Mouse (Mus musculus): ENCODE results near the gene Shb. TPM values are rescaled to one million over a fixed set of nuclear protein-coding genes. Genes with fewer than 3 reads are reported as not detected.

Gene Shb
- polyA plus RNA-seq, 1 experiment from 2014 or later, result 13.6 TPM

DNA sequence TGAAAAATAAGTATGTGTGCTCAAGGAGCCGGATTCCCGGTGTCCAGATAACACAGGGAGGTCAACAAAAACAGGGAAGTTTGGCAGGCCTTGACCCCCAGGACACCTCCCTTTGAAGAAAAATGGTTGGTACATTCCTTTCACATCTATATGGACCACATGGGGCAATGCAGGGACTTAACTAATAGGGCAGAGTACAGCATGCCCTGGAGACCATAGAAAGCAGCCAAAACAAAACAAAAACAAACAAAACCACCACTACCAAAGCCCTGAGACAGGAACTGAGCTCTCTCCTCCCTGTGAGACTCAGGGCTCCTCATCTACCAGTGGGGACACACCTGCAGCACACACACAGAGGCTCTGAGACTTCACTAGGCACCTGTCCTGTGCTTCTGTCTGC is 18.9 kb downstream of the Shb start:
- Histone ChIP-seq H3K27me3 (peaks cover 3% of the 10 kb centered on the region; the same call in 1 of the 2 replicates), H3K9ac (no peak overlapping the region; the same call in 1 of the 2 replicates), H3K4me3 (replicated peaks) (no peak overlapping the region), H3K9me3 (no peaks in the 10 kb centered on the region), H3K27ac (peak overlapping the region; percentile 53; the same call in 1 of the 2 replicates), H3K36me3 (replicated peaks) (no peaks in the 10 kb centered on the region), H3K4me2 (peak overlapping the region; percentile 40; the same call in 1 of the 2 replicates), H3K4me1 (peaks cover 79% of the 10 kb centered on the region)
- 72% methylated on average over 2 of the region's 2 CpGs for WGBS
- ATAC-seq (ENCODE audit: low FRiP score), result no peak; the same call in 1 of the 2 replicates

DNA sequence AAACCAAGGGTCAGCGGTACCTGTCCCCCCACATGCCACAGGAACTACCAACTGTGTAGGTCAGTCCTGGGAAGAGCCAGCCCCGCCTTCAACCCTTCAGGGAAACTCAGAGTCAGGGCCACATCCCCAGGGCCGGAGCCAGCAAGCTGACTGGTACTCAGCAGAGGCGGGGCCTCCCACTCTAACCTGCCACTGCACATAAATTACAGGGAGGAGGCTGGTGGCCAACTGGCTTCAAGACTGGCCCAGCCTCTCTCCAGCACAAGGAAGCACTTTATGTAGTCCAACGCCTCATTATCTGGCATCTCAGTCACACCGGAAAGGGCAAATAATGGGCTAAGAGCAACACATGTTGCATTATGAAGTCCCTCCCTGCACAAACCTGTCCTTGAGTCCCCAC is 22.1 kb downstream of the Shb start:
- Histone ChIP-seq H3K4me2 (no peak overlapping the region), H3K27me3 (no peaks in the 10 kb centered on the region), H3K36me3 (replicated peaks) (no peaks in the 10 kb centered on the region), H3K9ac (no peak overlapping the region), H3K27ac (no peak overlapping the region), H3K4me1 (peaks cover 80% of the 10 kb centered on the region), H3K9me3 (no peaks in the 10 kb centered on the region), H3K4me3 (replicated peaks) (no peak overlapping the region)
- no peak for ATAC-seq (ENCODE audit: low FRiP score)
- 42% methylated on average over 5 of the region's 6 CpGs for WGBS

DNA sequence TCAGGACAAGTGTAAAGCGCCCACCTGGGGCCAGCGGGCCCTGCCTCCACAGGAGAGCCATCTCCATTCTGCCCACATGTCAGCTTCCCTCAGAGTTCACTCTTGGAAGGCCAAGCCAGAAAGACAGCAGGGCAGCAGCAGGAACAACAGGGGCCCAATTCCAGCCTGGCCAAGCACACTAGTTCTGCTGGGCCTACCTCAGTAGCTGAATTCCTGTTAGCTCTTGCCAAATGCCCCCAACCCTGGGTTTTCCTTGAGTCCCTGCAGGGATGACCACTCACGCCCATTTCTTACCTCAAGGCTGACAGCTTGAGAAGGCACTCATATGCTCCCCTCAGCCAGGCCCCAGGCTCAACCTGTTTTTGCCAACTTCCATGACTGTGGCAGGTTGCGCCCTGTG is 22.9 kb downstream of the Shb start:
- Histone ChIP-seq H3K27me3 (no peaks in the 10 kb centered on the region), H3K4me3 (replicated peaks) (no peak overlapping the region), H3K4me2 (no peak overlapping the region), H3K4me1 (peaks cover 73% of the 10 kb centered on the region), H3K9ac (no peak overlapping the region), H3K9me3 (no peaks in the 10 kb centered on the region), H3K27ac (no peak overlapping the region), H3K36me3 (replicated peaks) (no peaks in the 10 kb centered on the region)
- ATAC-seq (ENCODE audit: low FRiP score), result no peak
- 93% methylated on average over 4 of the region's 4 CpGs for WGBS

DNA sequence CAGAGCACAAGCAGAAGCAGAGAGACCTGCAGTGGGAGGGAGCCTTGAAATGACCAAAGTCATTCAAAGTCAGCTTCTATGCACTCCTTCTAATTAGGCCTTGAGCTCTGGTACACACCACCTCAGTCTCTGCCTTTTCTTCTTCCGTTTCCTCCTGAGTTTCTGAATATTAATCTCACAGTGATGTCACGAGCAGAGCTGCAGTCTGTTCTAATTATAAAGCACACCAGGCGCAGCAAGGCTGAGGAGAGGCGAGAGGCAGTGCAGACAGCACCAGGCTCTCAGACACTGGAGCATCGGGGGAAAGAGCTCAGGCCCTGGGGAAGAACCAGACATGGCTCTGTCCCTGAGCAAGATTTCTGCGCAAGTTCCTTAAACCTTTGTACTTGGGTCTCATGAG is 23.8 kb downstream of the Shb start:
- Histone ChIP-seq H3K4me2 (no peak overlapping the region), H3K9ac (no peak overlapping the region), H3K36me3 (replicated peaks) (no peaks in the 10 kb centered on the region), H3K4me3 (replicated peaks) (no peak overlapping the region), H3K9me3 (no peaks in the 10 kb centered on the region), H3K4me1 (peaks cover 69% of the 10 kb centered on the region), H3K27me3 (no peaks in the 10 kb centered on the region), H3K27ac (peak overlapping the region; percentile 21)
- WGBS, result 35% methylated on average over 6 of the region's 6 CpGs
- ATAC-seq (ENCODE audit: low FRiP score), result no peak

DNA sequence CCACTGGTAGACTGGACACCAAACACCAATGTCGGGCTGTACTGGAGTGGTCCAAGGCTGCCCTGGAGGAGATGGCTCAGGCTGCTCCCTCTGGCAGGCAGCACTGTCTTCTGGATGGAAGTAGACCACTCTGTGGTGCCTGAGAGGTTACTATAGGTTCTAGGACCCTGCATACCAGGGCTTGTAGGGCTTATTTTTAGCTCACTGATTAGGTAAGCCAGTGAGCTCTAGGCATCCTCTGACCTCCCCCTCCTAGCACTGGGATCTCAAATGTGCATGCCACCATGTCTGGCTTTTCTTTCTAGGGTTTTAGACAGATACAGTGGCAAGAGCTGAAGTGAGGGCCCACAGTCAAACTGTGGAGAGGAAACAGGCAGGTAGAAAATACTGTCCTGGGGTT is 24.8 kb downstream of the Shb start:
- no peak overlapping the region for H3K9ac ChIP-seq
- H3K4me1 ChIP-seq, result peaks cover 61% of the 10 kb centered on the region

DNA sequence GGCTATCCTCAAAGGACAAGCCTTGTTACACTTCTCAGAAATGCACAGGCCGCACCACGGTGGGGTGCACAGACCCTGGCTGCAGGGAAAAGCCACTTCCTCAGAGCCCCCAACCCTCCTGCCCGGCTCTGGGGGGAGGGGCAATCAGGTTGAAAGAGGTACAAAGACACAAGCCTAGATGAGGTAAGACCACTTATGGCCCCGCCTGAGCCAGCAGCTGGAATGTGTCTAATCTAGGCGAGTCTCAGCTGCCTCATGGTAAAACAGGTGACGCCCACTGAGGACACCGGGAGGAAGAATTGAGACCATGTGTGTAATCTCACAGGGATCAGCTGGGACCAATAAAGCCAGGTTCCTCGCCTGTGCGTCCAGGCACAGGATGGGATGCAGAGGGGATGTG is 25.2 kb downstream of the Shb start:
- no peak overlapping the region for H3K9ac ChIP-seq
- peaks cover 59% of the 10 kb centered on the region for H3K4me1 ChIP-seq
- no peaks in the 10 kb centered on the region for H3K27me3 ChIP-seq
- WGBS, result 60% methylated on average over 9 of the region's 9 CpGs
- H3K27ac ChIP-seq, result no peak overlapping the region
- no peaks in the 10 kb centered on the region for H3K9me3 ChIP-seq
- ATAC-seq (ENCODE audit: low FRiP score), result no peak
- H3K4me2 ChIP-seq, result no peak overlapping the region
- H3K36me3 ChIP-seq (replicated peaks), result no peaks in the 10 kb centered on the region
- H3K4me3 ChIP-seq (replicated peaks), result no peak overlapping the region

More for the DNA sequence above, 24.8 kb downstream of the Shb start:
- Histone ChIP-seq H3K4me3 (replicated peaks) (no peak overlapping the region), H3K4me2 (no peak overlapping the region), H3K36me3 (replicated peaks) (no peaks in the 10 kb centered on the region), H3K9me3 (no peaks in the 10 kb centered on the region), H3K27me3 (no peaks in the 10 kb centered on the region), H3K27ac (no peak overlapping the region)
- 95% methylated on average over 1 of the region's 1 CpGs for WGBS
- no peak for ATAC-seq (ENCODE audit: low FRiP score)

DNA sequence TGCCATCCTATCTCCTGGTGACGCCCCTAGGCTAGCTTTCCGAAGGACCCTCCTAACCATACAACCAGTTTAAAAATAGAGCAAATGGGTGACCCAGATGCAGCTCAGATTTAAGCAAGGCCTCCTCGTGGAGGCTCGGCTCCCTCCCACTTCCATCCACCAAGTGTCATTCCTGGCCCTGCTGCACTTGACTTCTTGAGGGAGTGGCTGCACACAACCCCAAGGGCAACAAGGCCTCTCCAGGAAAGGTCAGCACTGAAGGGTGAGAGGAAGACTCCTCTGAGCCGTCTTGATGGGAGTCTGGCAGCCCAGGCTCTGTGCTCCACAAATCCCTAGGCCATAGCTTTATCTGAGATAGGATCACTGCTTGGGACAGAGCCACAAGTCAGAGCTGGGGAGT is 25.7 kb downstream of the Shb start:
- Histone ChIP-seq H3K9me3 (no peaks in the 10 kb centered on the region), H3K27ac (no peak overlapping the region), H3K4me1 (peaks cover 59% of the 10 kb centered on the region), H3K9ac (no peak overlapping the region), H3K4me2 (no peak overlapping the region), H3K36me3 (replicated peaks) (no peaks in the 10 kb centered on the region), H3K27me3 (no peaks in the 10 kb centered on the region), H3K4me3 (replicated peaks) (no peak overlapping the region)
- ATAC-seq (ENCODE audit: low FRiP score), result no peak
- 65% methylated on average over 5 of the region's 5 CpGs for WGBS

DNA sequence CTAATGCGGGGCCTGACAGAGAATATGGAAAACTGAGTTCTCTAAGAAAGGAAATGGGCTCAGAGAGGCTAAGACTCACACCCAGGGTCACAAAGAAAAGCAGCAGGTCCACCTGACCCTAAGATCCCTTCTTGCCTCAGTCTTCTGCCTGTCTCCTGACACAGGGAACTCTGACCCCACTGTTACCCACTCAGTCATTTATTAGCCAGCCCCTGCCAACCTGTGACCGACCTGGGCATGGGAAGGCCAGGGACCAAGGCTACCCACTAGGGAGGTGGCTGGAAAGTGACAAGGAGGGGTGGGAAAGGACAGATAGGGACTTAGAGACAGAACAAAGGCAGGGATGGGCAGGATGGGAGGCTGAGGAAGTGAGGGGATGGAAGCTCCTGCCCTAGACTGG is 26.6 kb downstream of the Shb start:
- no peak for ATAC-seq (ENCODE audit: low FRiP score)
- Histone ChIP-seq H3K9ac (no peak overlapping the region), H3K4me1 (peaks cover 56% of the 10 kb centered on the region), H3K4me3 (replicated peaks) (no peak overlapping the region), H3K4me2 (no peak overlapping the region), H3K27ac (no peak overlapping the region), H3K27me3 (no peaks in the 10 kb centered on the region), H3K36me3 (replicated peaks) (no peaks in the 10 kb centered on the region), H3K9me3 (no peaks in the 10 kb centered on the region)
- WGBS, result 93% methylated on average over 2 of the region's 2 CpGs

DNA sequence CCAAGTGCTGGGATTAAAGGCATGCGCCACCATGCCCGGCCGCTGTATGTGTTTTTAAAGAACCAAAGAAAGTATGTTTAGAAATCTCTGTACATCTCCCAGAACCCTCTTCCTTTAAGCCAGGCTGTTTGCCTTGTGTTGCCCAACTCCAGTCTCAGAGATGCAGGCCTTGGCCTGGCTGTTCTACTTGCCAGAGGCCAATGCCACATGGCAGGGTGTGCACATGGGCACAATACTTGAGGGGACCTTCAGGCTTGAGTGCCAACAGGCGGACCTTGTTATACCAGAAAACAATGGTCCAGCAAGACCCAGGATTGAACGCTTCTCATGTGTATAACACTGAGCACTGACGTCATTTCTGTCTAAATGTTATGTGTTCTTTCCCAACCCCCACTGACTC is 27.1 kb downstream of the Shb start:
- no peak overlapping the region for H3K27ac ChIP-seq
- no peak overlapping the region for H3K9ac ChIP-seq
- peaks cover 58% of the 10 kb centered on the region for H3K4me1 ChIP-seq
- no peaks in the 10 kb centered on the region for H3K9me3 ChIP-seq
- H3K27me3 ChIP-seq, result no peaks in the 10 kb centered on the region
- H3K4me3 ChIP-seq (replicated peaks), result no peak overlapping the region
- ATAC-seq (ENCODE audit: low FRiP score), result no peak
- 84% methylated on average over 6 of the region's 6 CpGs for WGBS
- H3K4me2 ChIP-seq, result no peak overlapping the region
- H3K36me3 ChIP-seq (replicated peaks), result no peaks in the 10 kb centered on the region

DNA sequence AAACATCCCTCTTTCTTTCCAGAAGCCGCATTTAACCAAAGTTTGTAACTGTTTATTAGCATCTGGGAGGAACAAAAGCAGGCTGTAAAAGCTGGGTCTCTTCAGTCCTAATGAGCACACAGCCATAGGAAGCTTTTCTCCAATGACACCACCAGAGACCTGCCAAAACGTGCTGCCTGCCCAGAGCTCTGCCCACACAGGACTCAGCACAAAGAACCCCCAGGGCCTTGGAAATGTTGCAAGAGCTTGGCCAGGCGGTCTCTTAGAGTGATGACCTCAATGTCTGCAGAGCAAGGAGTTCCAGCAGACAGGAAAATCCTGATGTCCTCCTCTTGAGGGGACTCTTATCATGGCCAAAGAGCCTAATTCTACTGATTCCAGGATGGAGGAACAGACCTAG is 28.5 kb downstream of the Shb start:
- ATAC-seq (ENCODE audit: low FRiP score), result no peak
- no peak overlapping the region for H3K4me3 ChIP-seq (replicated peaks)
- WGBS, result 38% methylated on average over 3 of the region's 3 CpGs
- H3K4me1 ChIP-seq, result peaks cover 58% of the 10 kb centered on the region
- no peaks in the 10 kb centered on the region for H3K36me3 ChIP-seq (replicated peaks)
- no peak overlapping the region for H3K9ac ChIP-seq
- no peaks in the 10 kb centered on the region for H3K9me3 ChIP-seq
- H3K27ac ChIP-seq, result no peak overlapping the region
- H3K4me2 ChIP-seq, result no peak overlapping the region
- H3K27me3 ChIP-seq, result no peaks in the 10 kb centered on the region

DNA sequence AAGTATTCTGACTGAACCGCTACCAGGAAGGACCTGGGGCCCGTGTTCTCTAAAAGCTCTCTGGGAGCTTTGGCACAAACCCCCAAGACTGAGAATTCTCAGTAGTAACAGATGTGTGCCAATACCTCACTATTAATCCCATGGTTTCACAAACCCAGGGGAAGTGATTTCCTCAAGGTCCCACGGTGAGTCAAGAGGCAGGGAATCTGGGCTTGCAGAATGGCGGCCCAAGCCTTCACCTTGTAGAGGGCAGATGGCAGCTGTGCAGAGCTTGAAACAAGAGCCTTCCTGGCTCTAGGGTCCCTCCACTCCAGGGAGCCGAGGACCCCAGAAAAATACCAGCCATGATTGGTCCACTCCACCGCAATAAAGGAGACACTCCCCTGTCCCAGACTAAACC is 28.9 kb downstream of the Shb start:
- 85% methylated on average over 6 of the region's 6 CpGs for WGBS
- ATAC-seq (ENCODE audit: low FRiP score), result no peak
- Histone ChIP-seq H3K4me1 (peaks cover 58% of the 10 kb centered on the region), H3K27me3 (no peaks in the 10 kb centered on the region), H3K36me3 (replicated peaks) (no peaks in the 10 kb centered on the region), H3K4me2 (no peak overlapping the region), H3K27ac (no peak overlapping the region), H3K9me3 (no peaks in the 10 kb centered on the region), H3K4me3 (replicated peaks) (no peak overlapping the region), H3K9ac (no peak overlapping the region)

DNA sequence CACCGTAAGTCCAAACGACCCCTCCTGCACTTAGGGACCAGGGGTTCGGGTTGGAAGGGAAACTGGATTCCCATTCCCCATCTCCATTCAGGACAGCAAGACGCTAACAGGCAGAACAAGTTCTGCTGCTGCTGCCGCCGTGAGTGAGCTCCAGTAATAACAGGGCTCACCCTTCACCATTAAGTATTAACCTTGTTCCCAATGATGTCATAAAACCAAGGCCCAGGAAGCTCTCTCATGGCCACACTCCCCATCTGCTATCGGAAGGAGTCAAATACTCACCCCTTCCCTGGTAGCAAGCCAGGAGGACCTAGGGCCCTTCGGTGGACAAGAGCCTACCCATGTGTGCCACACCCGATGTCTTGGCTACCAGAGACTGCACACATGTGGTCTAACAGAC is 30.3 kb downstream of the Shb start:
- no peak for ATAC-seq (ENCODE audit: low FRiP score)
- H3K36me3 ChIP-seq (replicated peaks), result no peaks in the 10 kb centered on the region
- no peak overlapping the region for H3K4me2 ChIP-seq
- no peak overlapping the region for H3K9ac ChIP-seq
- WGBS, result 92% methylated on average over 9 of the region's 9 CpGs
- no peaks in the 10 kb centered on the region for H3K27me3 ChIP-seq
- H3K4me3 ChIP-seq (replicated peaks), result no peak overlapping the region
- H3K4me1 ChIP-seq, result peaks cover 58% of the 10 kb centered on the region
- no peak overlapping the region for H3K27ac ChIP-seq
- H3K9me3 ChIP-seq, result no peaks in the 10 kb centered on the region

DNA sequence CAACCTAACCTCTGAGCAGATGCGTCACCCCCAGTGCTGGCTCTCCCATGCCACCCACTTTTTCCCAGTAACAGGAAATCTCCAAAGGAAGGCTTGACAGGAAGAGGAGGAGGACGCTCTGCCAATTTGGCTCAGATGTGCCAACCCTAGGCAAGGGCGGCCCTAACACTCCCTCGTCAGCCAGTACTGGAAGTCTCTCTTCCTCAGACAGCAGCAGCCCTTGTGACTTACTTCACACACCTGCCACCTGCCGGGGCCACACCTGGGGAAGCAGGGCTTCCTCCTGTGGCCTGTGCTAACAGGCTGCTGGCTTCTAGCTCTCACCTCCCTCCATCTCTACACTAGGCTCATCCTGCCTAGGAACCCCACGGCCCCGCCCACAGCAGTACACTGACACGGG is 31.9 kb downstream of the Shb start:
- Histone ChIP-seq H3K27ac (0 out of 2 replicates have a peak overlapping the region, but pooled peaks have one; percentile 11), H3K4me1 (peaks cover 49% of the 10 kb centered on the region), H3K9me3 (no peaks in the 10 kb centered on the region), H3K27me3 (no peaks in the 10 kb centered on the region), H3K9ac (no peak overlapping the region), H3K4me2 (no peak overlapping the region), H3K4me3 (replicated peaks) (no peak overlapping the region), H3K36me3 (replicated peaks) (no peaks in the 10 kb centered on the region)
- 84% methylated on average over 8 of the region's 8 CpGs for WGBS
- no peak for ATAC-seq (ENCODE audit: low FRiP score)
